ENCODE assay signal across 12 mouse cellular contexts in the genomic region with DNA sequence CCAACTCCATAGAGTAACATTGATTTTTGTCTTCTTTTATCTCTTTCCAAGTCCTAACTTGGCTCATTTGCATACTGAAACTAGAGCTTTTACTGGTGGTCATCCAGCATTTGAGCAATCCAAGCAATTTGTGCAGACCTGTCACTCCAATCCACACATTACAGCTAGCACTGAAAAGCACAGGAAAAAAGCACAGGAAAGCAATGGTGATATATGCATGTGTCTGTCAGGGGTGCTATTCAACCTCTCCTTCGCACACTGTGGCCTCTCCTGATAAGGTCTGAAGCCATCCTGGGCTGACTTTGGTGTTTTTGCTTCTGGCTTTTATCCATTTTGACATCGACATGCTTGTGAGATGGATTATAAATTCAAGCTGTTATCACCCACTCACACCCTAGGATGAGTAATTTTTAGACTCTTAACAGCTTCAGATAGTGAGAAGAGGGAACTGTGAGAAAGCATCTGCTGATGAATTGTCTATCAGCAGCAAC.
DNase-seq lines count a peak whose midpoint lies in the region; ATAC-seq and TF ChIP-seq lines count a peak whose summit lies in the region.
"Had no signal": no experiment of that assay in that cellular context is flagged by ENCODE, and none has a peak within 500 bp of the region (broad histone marks: within the 10 kb centered on the region; RNA-seq: fewer than 3 reads in every experiment).

No protein-coding gene starts in this region.

- no peak for DNase-seq in heart, adult 18-20 months
- DNase-seq in lung, postnatal 4 days: no peak
- peak; percentile 56 for DNase-seq in forebrain, postnatal 0 days
- DNase-seq in kidney, adult 18-20 months: no peak
- DNase-seq: cerebellum, postnatal 25 days; thymus, postnatal 25 days had no signal

- no peak overlapping the region for H3K4me3 ChIP-seq in heart, embryonic 14.5 days (ENCODE audit: control insufficient read depth in 1 of 2, insufficient read depth in 1 of 2, low read depth in 1 of 2, low read length in 2 of 2)
- H3K4me3 ChIP-seq in lung, embryonic 15.5 days: no peak overlapping the region
- H3K4me3 ChIP-seq in forebrain, postnatal 0 days (ENCODE audit: low read depth, low read length): no peak overlapping the region
- H3K4me3 ChIP-seq in liver, embryonic 16.5 days (ENCODE audit: low read depth, low read length): no peak overlapping the region
- H3K4me3 ChIP-seq: hindbrain, embryonic 15.5 days; limb, embryonic 12.5 days had no signal

- H3K27me3 ChIP-seq in heart, embryonic 14.5 days (ENCODE audit: control insufficient read depth, insufficient read depth, low read length): peaks cover 12% of the 10 kb centered on the region; the same call in 1 of the 2 replicates
- H3K27me3 ChIP-seq in lung, embryonic 15.5 days: no peaks in the 10 kb centered on the region
- H3K27me3 ChIP-seq in forebrain, postnatal 0 days (ENCODE audit: insufficient read depth, low read length): no peaks in the 10 kb centered on the region
- no peaks in the 10 kb centered on the region for H3K27me3 ChIP-seq in liver, embryonic 16.5 days (ENCODE audit: control insufficient read depth, insufficient read depth, low read depth, low read length)
- H3K27me3 ChIP-seq: hindbrain, embryonic 15.5 days; limb, embryonic 12.5 days had no signal

- H3K4me1 ChIP-seq in heart, embryonic 14.5 days (ENCODE audit: control insufficient read depth in 2 of 2, insufficient read depth in 2 of 2, low read length in 2 of 2): peaks cover 0 to 12% of the 10 kb centered on the region in 2 experiments; a peak in 2 of 4 replicates
- peaks cover 5% of the 10 kb centered on the region; the same call in 1 of the 2 replicates for H3K4me1 ChIP-seq in lung, embryonic 15.5 days
- no peaks in the 10 kb centered on the region for H3K4me1 ChIP-seq in forebrain, postnatal 0 days (ENCODE audit: insufficient read depth)
- no peaks in the 10 kb centered on the region for H3K4me1 ChIP-seq in liver, embryonic 16.5 days (ENCODE audit: control insufficient read depth, low read depth, low read length)
- H3K4me1 ChIP-seq: hindbrain, embryonic 15.5 days; limb, embryonic 12.5 days had no signal

- H3K9ac ChIP-seq in heart, embryonic 14.5 days (ENCODE audit: low read length): no peak overlapping the region
- H3K9ac ChIP-seq in lung, embryonic 15.5 days: no peak overlapping the region
- H3K9ac ChIP-seq in forebrain, postnatal 0 days: no peak overlapping the region
- no peak overlapping the region for H3K9ac ChIP-seq in liver, embryonic 16.5 days (ENCODE audit: low read depth, low read length)
- H3K9ac ChIP-seq: hindbrain, embryonic 15.5 days; limb, embryonic 12.5 days had no signal

- no peaks in the 10 kb centered on the region for H3K36me3 ChIP-seq in heart, embryonic 14.5 days (ENCODE audit: control insufficient read depth, insufficient read depth, low read length)
- no peaks in the 10 kb centered on the region for H3K36me3 ChIP-seq in lung, embryonic 15.5 days
- H3K36me3 ChIP-seq in forebrain, postnatal 0 days (ENCODE audit: insufficient read depth): no peaks in the 10 kb centered on the region
- no peaks in the 10 kb centered on the region for H3K36me3 ChIP-seq in liver, embryonic 16.5 days (ENCODE audit: control insufficient read depth, insufficient read depth)
- H3K36me3 ChIP-seq: hindbrain, embryonic 15.5 days; limb, embryonic 12.5 days had no signal

- ATAC-seq in heart, embryonic 14.5 days (ENCODE audit: insufficient number of reproducible peaks, insufficient read depth, low FRiP score, low read depth): no peak
- peak; percentile 75; the same call in 1 of the 2 replicates for ATAC-seq in lung, embryonic 15.5 days (ENCODE audit: borderline replicate concordance, extremely low read depth, low FRiP score, low TSS enrichment)
- ATAC-seq in forebrain, postnatal 0 days: peak; percentile 91
- ATAC-seq in liver, embryonic 16.5 days (ENCODE audit: low read depth): peak; percentile 13; the same call in 1 of the 2 replicates
- ATAC-seq in megakaryocyte-erythroid progenitor cell, adult 5-6 weeks (replicated peaks; ENCODE audit: low FRiP score, low TSS enrichment, poor library complexity, severe bottlenecking): no peak

- H3K27ac ChIP-seq in heart, embryonic 14.5 days (replicated peaks in 1 of 2; ENCODE audit: control insufficient read depth in 1 of 2, insufficient read depth in 1 of 2, low read depth in 2 of 2, low read length in 2 of 2): no peak overlapping the region
- H3K27ac ChIP-seq in lung, embryonic 15.5 days: no peak overlapping the region
- H3K27ac ChIP-seq in forebrain, postnatal 0 days (ENCODE audit: low read depth, low read length): peak overlapping the region; percentile 45; the same call in 1 of the 2 replicates
- no peak overlapping the region for H3K27ac ChIP-seq in liver, embryonic 16.5 days (ENCODE audit: low read length)
- H3K27ac ChIP-seq: hindbrain, embryonic 15.5 days; limb, embryonic 12.5 days had no signal

- 0 out of 2 replicates have a peak overlapping the region, but pooled peaks have one; percentile 1 for H3K4me2 ChIP-seq in heart, embryonic 14.5 days (ENCODE audit: low read length)
- no peak overlapping the region for H3K4me2 ChIP-seq in lung, embryonic 15.5 days
- H3K4me2 ChIP-seq in forebrain, postnatal 0 days (ENCODE audit: low read depth): no peak overlapping the region
- no peak overlapping the region for H3K4me2 ChIP-seq in liver, embryonic 16.5 days (ENCODE audit: low read depth, low read length)
- H3K4me2 ChIP-seq: hindbrain, embryonic 15.5 days; limb, embryonic 12.5 days had no signal

- TF ChIP-seq CTCF in forebrain, postnatal 0 days (IDR thresholded peaks at IDR 0.05; ENCODE audit: low read depth): no peak

- WGBS in heart, embryonic 14.5 days: 9% methylated on average over 2 of the region's 2 CpGs
- WGBS in lung, embryonic 15.5 days: 19% methylated on average over 2 of the region's 2 CpGs
- WGBS in forebrain, postnatal 0 days: 35% methylated on average over 2 of the region's 2 CpGs
- 14% methylated on average over 2 of the region's 2 CpGs for WGBS in liver, embryonic 16.5 days (ENCODE audit: insufficient replicate concordance)

- H3K9me3 ChIP-seq in heart, embryonic 14.5 days (ENCODE audit: control insufficient read depth, low read length): no peaks in the 10 kb centered on the region
- H3K9me3 ChIP-seq in lung, embryonic 15.5 days: no peaks in the 10 kb centered on the region
- no peaks in the 10 kb centered on the region for H3K9me3 ChIP-seq in forebrain, postnatal 0 days (ENCODE audit: low read length)
- H3K9me3 ChIP-seq in liver, embryonic 16.5 days (replicated peaks; ENCODE audit: control insufficient read depth, low read length): no peaks in the 10 kb centered on the region
- H3K9me3 ChIP-seq: hindbrain, embryonic 15.5 days; limb, embryonic 12.5 days had no signal

Comparison
In these comparisons a context has a peak if more than half of its experiments do, and no peak if none do; other contexts are left out.
1. ATAC-seq: peak in lung, embryonic 15.5 days (single experiment), forebrain, postnatal 0 days (single experiment) and liver, embryonic 16.5 days (single experiment); none in heart, embryonic 14.5 days (single experiment) and megakaryocyte-erythroid progenitor cell, adult 5-6 weeks (single experiment).